Mouse (Mus musculus) forebrain, embryonic 13.5 days (tissue): ENCODE measurements at regions not wholly inside any gene's neighbourhood (a gene's known extent, or its start where the extent isn't known, plus 50 kb on each side); places are given as distances from the start of the nearest gene placed in this dataset.

Source experiments
- ATAC-seq: fragments of 200-750 bp; cut with Nextera tagmentation; 2 replicates; pipeline ENCODE4 v1.8.0; 2017
- H3K27ac ChIP-seq: fragments of 300-500 bp; sonication (generic); 2 replicates; pipeline ENCODE4 v1.5.1; 2015; ENCODE audit warnings: inconsistent platforms, mild to moderate bottlenecking, moderate library complexity
- H3K27me3 ChIP-seq: fragments of 300-500 bp; sonication (generic); 2 replicates; pipeline ENCODE4 v1.6.1; 2015; ENCODE audit warnings: mild to moderate bottlenecking, inconsistent platforms
- H3K36me3 ChIP-seq: fragments of 300-500 bp; sonication (generic); 2 replicates; pipeline ENCODE4 v1.6.1; 2015; ENCODE audit warnings: mild to moderate bottlenecking, inconsistent platforms; ENCODE audit not compliant: poor library complexity, severe bottlenecking
- H3K4me1 ChIP-seq: fragments of 300-500 bp; sonication (generic); 2 replicates; pipeline ENCODE4 v1.6.1; 2015; ENCODE audit warnings: inconsistent platforms
- H3K4me2 ChIP-seq: fragments of 300-500 bp; sonication (generic); 2 replicates; pipeline ENCODE4 v1.6.1; 2015; ENCODE audit warnings: inconsistent platforms, mild to moderate bottlenecking, moderate library complexity
- H3K4me3 ChIP-seq: fragments of 300-500 bp; sonication (generic); 2 replicates; pipeline ENCODE4 v1.5.1; 2015; ENCODE audit warnings: mild to moderate bottlenecking, inconsistent platforms
- H3K9ac ChIP-seq: fragments of 300-500 bp; sonication (generic); 2 replicates; pipeline ENCODE4 v1.6.1; 2015; ENCODE audit warnings: mild to moderate bottlenecking, inconsistent platforms
- H3K9me3 ChIP-seq: fragments of 300-500 bp; sonication (generic); replicated peaks from 2 replicates; pipeline ENCODE4 v1.6.1; 2016; ENCODE audit warnings: inconsistent platforms
- WGBS: fragments of 180-500 bp; shearing (Covaris S2); methylation state at CpG from one replicate; pipeline ENCODE4 v1.1.7; 2015; 5-methylcytosine and 5-hydroxymethylcytosine counted together

GRCm38 (mm10) chr14:24757302-24757701 is 270.4 kb downstream of the Rps24 start:
- no peak for ATAC-seq
- H3K27ac ChIP-seq: no peak overlapping the region
- H3K9me3 ChIP-seq: no peaks in the 10 kb centered on the region
- no peaks in the 10 kb centered on the region for H3K27me3 ChIP-seq
- no peak overlapping the region for H3K9ac ChIP-seq
- H3K4me3 ChIP-seq: no peak overlapping the region
- peaks cover 44% of the 10 kb centered on the region for H3K4me1 ChIP-seq
- 100% methylated on average over 1 of the region's 1 CpGs for WGBS
- no peak overlapping the region for H3K4me2 ChIP-seq
- no peaks in the 10 kb centered on the region for H3K36me3 ChIP-seq

DNA sequence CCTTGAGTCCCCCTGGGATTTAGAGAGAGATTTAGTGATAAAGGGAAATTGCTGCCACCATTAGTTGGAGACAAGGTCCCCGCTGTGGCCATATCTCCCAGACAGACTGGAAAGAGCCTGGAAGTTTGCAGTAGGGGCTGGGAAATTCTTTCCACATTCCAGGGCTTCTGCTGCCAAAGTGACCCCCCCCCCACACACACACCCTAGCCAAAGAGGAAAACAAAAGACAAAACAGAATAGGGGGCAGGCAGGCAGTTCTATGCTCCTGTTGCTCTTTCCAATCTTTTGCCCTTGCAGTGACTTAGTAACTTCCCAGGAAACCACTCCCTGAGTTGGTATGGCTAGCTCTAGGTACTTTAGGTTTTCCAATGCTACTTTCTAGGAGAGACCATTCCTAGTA is 270.9 kb downstream of the Rps24 start:
- Histone ChIP-seq H3K27ac (no peak overlapping the region), H3K4me2 (no peak overlapping the region), H3K9ac (no peak overlapping the region), H3K4me3 (no peak overlapping the region), H3K4me1 (peaks cover 49% of the 10 kb centered on the region), H3K27me3 (no peaks in the 10 kb centered on the region), H3K9me3 (no peaks in the 10 kb centered on the region), H3K36me3 (no peaks in the 10 kb centered on the region)
- WGBS: 84% methylated on average over 1 of the region's 1 CpGs
- ATAC-seq: no peak

DNA sequence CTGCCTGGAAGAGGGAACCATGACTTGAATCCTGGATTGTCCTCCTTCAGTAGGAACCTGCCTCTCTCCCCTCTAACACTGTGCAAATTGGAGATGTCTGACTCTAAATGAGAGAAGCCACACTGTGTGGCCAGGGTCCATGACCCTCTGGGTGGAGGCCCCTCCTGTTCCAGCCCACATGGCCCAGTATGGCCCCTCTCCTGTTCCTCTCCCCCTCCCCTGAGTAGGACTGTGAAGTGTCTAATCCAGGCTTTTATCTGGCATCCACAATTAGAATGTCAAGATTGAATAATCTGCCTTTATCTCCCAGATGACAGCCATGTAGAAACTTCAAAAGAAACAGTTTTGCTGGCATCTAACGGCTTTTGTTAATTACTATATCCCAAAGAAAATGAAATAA is 274.0 kb downstream of the Rps24 start:
- WGBS: 39% methylated on average over 1 of the region's 1 CpGs
- no peaks in the 10 kb centered on the region for H3K27me3 ChIP-seq
- 0 out of 2 replicates have a peak overlapping the region, but pooled peaks have one; percentile 12 for H3K9ac ChIP-seq
- ATAC-seq: no peak
- H3K27ac ChIP-seq: peak overlapping the region; percentile 20
- peaks cover 77% of the 10 kb centered on the region for H3K4me1 ChIP-seq
- H3K4me2 ChIP-seq: no peak overlapping the region
- H3K9me3 ChIP-seq: no peaks in the 10 kb centered on the region
- no peaks in the 10 kb centered on the region for H3K36me3 ChIP-seq
- H3K4me3 ChIP-seq: no peak overlapping the region

- H3K9ac ChIP-seq: peak overlapping the region; percentile 41; the same call in 1 of the 2 replicates
- H3K4me3 ChIP-seq: no peak overlapping the region
- H3K27me3 ChIP-seq: no peaks in the 10 kb centered on the region
- peaks cover 79% of the 10 kb centered on the region for H3K4me1 ChIP-seq
- peak; percentile 77 for ATAC-seq
- no peaks in the 10 kb centered on the region for H3K36me3 ChIP-seq
- H3K27ac ChIP-seq: peak overlapping the region; percentile 88
- H3K9me3 ChIP-seq: no peaks in the 10 kb centered on the region
- no peak overlapping the region for H3K4me2 ChIP-seq
- 12% methylated on average over 7 of the region's 7 CpGs for WGBS
These were observed 275.7 kb downstream of the Rps24 start for GRCm38 (mm10) chr14:24762468-24763274.

- ATAC-seq: peak; percentile 43; the same call in 1 of the 2 replicates
- Histone ChIP-seq H3K27me3 (no peaks in the 10 kb centered on the region), H3K27ac (peak overlapping the region; percentile 88), H3K9me3 (no peaks in the 10 kb centered on the region), H3K4me1 (peaks cover 79% of the 10 kb centered on the region), H3K36me3 (no peaks in the 10 kb centered on the region), H3K4me2 (no peak overlapping the region), H3K9ac (peak overlapping the region; percentile 41; the same call in 1 of the 2 replicates), H3K4me3 (no peak overlapping the region)
- 36% methylated on average over 9 of the region's 9 CpGs for WGBS
These were observed 276.4 kb downstream of the Rps24 start for GRCm38 (mm10) chr14:24763275-24763812.

DNA sequence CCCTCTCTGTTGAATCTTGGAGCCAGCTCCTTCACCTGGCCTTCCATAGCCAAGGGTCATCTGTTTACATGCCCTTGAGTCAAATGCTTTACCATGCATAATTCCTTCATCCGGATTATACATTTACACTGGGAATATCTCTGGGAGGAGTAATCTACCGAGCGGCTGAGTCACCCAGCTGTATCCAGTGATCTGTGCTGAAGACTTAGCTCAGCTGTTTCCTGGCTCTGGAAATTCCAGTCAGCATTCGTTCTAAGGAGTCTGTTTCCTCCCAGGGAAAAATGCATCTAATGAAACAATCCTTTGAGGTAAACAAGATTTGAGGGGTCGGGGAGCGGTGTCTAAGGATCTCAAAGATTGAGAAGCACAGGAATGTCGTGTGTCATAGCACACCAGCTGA is 276.9 kb downstream of the Rps24 start:
- WGBS: 53% methylated on average over 7 of the region's 7 CpGs
- Histone ChIP-seq H3K27me3 (no peaks in the 10 kb centered on the region), H3K27ac (peak overlapping the region; percentile 88), H3K9me3 (no peaks in the 10 kb centered on the region), H3K4me2 (no peak overlapping the region), H3K4me1 (peaks cover 79% of the 10 kb centered on the region), H3K4me3 (no peak overlapping the region), H3K36me3 (no peaks in the 10 kb centered on the region), H3K9ac (no peak overlapping the region)
- no peak for ATAC-seq

DNA sequence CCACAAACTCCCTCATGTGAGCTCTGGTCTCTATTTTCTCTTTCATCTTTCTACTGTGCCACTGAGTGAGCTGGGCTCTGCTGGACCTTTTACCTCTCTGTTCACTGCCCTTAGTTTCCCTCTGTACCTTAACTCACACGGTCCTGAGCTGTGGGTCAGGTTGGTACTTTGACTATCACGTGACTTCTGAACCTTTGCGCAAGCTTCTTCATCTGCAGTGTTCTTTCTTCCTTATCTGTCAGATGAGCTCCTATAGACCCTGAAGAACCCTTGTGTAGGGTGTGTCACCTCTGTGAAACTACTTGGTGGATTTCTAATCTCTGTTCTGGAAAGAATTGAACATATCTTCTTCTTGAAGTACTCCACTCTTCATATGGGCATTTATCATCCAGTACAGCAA is 279.3 kb downstream of the Rps24 start:
- Histone ChIP-seq H3K27ac (no peak overlapping the region), H3K4me2 (no peak overlapping the region), H3K27me3 (no peaks in the 10 kb centered on the region), H3K36me3 (no peaks in the 10 kb centered on the region), H3K4me1 (peaks cover 82% of the 10 kb centered on the region), H3K9ac (no peak overlapping the region), H3K4me3 (no peak overlapping the region), H3K9me3 (no peaks in the 10 kb centered on the region)
- ATAC-seq: no peak
- 81% methylated on average over 3 of the region's 3 CpGs for WGBS

DNA sequence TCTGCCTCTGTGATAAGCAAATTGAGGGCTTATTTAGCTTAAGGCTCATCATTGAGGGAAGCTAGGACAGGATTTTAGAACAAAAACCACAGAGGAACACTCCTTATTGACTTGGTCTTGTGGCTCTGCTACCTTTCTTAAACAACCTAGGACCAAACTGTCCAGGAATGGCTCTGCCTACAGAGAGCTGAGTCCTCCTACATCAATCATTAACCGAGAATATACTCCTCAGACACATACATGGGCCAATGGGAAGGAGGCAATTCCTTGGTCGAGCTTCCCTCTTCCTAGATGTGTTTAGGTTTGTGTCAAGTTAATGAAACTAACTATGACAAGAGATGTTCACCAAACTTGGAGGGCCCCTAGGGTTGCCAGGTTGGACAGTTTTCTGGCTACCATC is 279.8 kb downstream of the Rps24 start:
- no peak overlapping the region for H3K4me2 ChIP-seq
- WGBS: 83% methylated on average over 2 of the region's 2 CpGs
- no peaks in the 10 kb centered on the region for H3K9me3 ChIP-seq
- no peak overlapping the region for H3K9ac ChIP-seq
- H3K27ac ChIP-seq: no peak overlapping the region
- peaks cover 82% of the 10 kb centered on the region for H3K4me1 ChIP-seq
- no peaks in the 10 kb centered on the region for H3K36me3 ChIP-seq
- H3K4me3 ChIP-seq: no peak overlapping the region
- ATAC-seq: no peak
- H3K27me3 ChIP-seq: no peaks in the 10 kb centered on the region

GRCm38 (mm10) chr14:24767316-24767715 is 280.4 kb downstream of the Rps24 start:
- H3K4me3 ChIP-seq: no peak overlapping the region
- H3K27me3 ChIP-seq: no peaks in the 10 kb centered on the region
- H3K4me1 ChIP-seq: peaks cover 82% of the 10 kb centered on the region
- H3K27ac ChIP-seq: no peak overlapping the region
- no peak overlapping the region for H3K4me2 ChIP-seq
- WGBS: 88% methylated on average over 5 of the region's 5 CpGs
- no peak overlapping the region for H3K9ac ChIP-seq
- H3K36me3 ChIP-seq: no peaks in the 10 kb centered on the region
- H3K9me3 ChIP-seq: no peaks in the 10 kb centered on the region
- ATAC-seq: no peak

- no peaks in the 10 kb centered on the region for H3K27me3 ChIP-seq
- no peak overlapping the region for H3K4me3 ChIP-seq
- H3K36me3 ChIP-seq: no peaks in the 10 kb centered on the region
- ATAC-seq: no peak
- no peak overlapping the region for H3K9ac ChIP-seq
- H3K27ac ChIP-seq: peak overlapping the region; percentile 35; the same call in 1 of the 2 replicates
- no peak overlapping the region for H3K4me2 ChIP-seq
- peaks cover 77% of the 10 kb centered on the region for H3K4me1 ChIP-seq
- no peaks in the 10 kb centered on the region for H3K9me3 ChIP-seq
- WGBS: 82% methylated on average over 5 of the region's 5 CpGs
These were observed 281.0 kb downstream of the Rps24 start for GRCm38 (mm10) chr14:24767964-24768363.

DNA sequence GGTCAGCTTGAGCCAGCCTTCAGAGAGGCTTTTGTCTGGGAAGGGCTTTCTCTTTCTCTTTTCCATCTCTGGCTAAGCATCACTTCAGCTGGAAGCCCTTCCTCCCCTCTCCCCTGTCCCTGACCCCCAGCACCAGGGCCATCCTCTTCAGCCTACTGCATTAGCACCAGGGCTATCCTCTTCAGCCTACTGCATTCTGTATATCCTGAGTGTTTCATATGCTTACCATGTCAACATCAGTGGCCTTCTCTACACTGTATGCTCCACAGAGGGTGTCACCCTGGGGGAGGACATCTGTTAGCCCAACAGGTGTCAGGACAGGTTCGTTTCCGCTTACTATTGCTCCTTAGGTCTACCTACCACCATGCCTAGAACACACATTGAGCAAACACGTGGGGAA is 282.5 kb downstream of the Rps24 start:
- ATAC-seq: no peak
- no peak overlapping the region for H3K4me2 ChIP-seq
- WGBS: 50% methylated on average over 3 of the region's 3 CpGs

GRCm38 (mm10) chr14:24770015-24770977 is 283.4 kb downstream of the Rps24 start:
- Histone ChIP-seq H3K9me3 (no peaks in the 10 kb centered on the region), H3K9ac (peak overlapping the region; percentile 50), H3K27ac (peak overlapping the region; percentile 59), H3K4me2 (no peak overlapping the region), H3K27me3 (no peaks in the 10 kb centered on the region), H3K4me3 (no peak overlapping the region), H3K36me3 (no peaks in the 10 kb centered on the region), H3K4me1 (peaks cover 53% of the 10 kb centered on the region)
- 15% methylated on average over 11 of the region's 11 CpGs for WGBS
- ATAC-seq: peak; percentile 43; the same call in 1 of the 2 replicates

More for the DNA sequence above, 282.5 kb downstream of the Rps24 start:
- Histone ChIP-seq H3K4me1 (peaks cover 62% of the 10 kb centered on the region), H3K27ac (no peak overlapping the region), H3K36me3 (no peaks in the 10 kb centered on the region), H3K4me3 (no peak overlapping the region), H3K9me3 (no peaks in the 10 kb centered on the region), H3K9ac (no peak overlapping the region), H3K27me3 (no peaks in the 10 kb centered on the region)
